Mouse (Mus musculus) heart, embryonic 11.5 days (tissue): ENCODE measurements around the gene Eif3b. TPM values are rescaled to one million over a fixed set of nuclear protein-coding genes. Genes with fewer than 3 reads are reported as not detected.

Experiments
- ATAC-seq: fragments of 200-750 bp; cut with Nextera tagmentation; replicated peaks from 2 replicates; pipeline ENCODE4 v1.8.0; 2017; ENCODE audit warnings: moderate library complexity; ENCODE audit not compliant: insufficient number of reproducible peaks, low FRiP score, low TSS enrichment
- H3K27ac ChIP-seq: fragments of 300-500 bp; sonication (generic); 2 replicates; pipeline ENCODE4 v1.5.1; 2014; ENCODE audit warnings: mild to moderate bottlenecking, low read depth, low read length
- H3K27me3 ChIP-seq: fragments of 300-500 bp; sonication (generic); 2 replicates; pipeline ENCODE4 v1.6.1; 2014; ENCODE audit warnings: mild to moderate bottlenecking, low read length, mixed read lengths; ENCODE audit not compliant: control insufficient read depth, insufficient read depth
- H3K36me3 ChIP-seq: fragments of 300-500 bp; sonication (generic); 2 replicates; pipeline ENCODE4 v1.6.1; 2014; ENCODE audit warnings: mild to moderate bottlenecking, low read length, moderate library complexity, mixed read lengths; ENCODE audit not compliant: control insufficient read depth, insufficient read depth
- H3K4me1 ChIP-seq: fragments of 300-500 bp; sonication (generic); 2 replicates; pipeline ENCODE4 v1.6.1; 2014; ENCODE audit warnings: low read length; ENCODE audit not compliant: control insufficient read depth, insufficient read depth
- H3K4me2 ChIP-seq: fragments of 300-500 bp; sonication (generic); 2 replicates; pipeline ENCODE4 v1.6.1; 2014; ENCODE audit warnings: mild to moderate bottlenecking, moderate library complexity
- H3K4me3 ChIP-seq: fragments of 300-500 bp; sonication (generic); 2 replicates; pipeline ENCODE4 v1.5.1; 2014; ENCODE audit warnings: low read depth, low read length
- H3K9ac ChIP-seq: fragments of 300-500 bp; sonication (generic); 2 replicates; pipeline ENCODE4 v1.6.1; 2014; ENCODE audit warnings: mild to moderate bottlenecking, low read depth, low read length, moderate library complexity
- H3K9me3 ChIP-seq: fragments of 300-500 bp; sonication (generic); replicated peaks from 2 replicates; pipeline ENCODE4 v1.6.1; 2016; ENCODE audit warnings: low read length; ENCODE audit not compliant: control insufficient read depth
- WGBS: fragments of 180-500 bp; shearing (Covaris S2); extraction: QIAGEN DNeasy Blood & Tissue Kit; methylation state at CpG from one replicate; pipeline ENCODE4 v1.1.7; 2014; ENCODE audit not compliant: insufficient replicate concordance; 5-methylcytosine and 5-hydroxymethylcytosine counted together
- polyA plus RNA-seq: library from polyadenylated mRNA; unstranded; fragments of >200 nt; fragmentation: Nextera tagmentation; extraction: Ambion mirVana; gene quantifications from 2 replicates; pipeline ENCODE4 v1.2.1, GENCODE M21; 2014

The Eif3b gene
- polyA plus RNA-seq, result 114 and 122 TPM in 2 replicates

DNA sequence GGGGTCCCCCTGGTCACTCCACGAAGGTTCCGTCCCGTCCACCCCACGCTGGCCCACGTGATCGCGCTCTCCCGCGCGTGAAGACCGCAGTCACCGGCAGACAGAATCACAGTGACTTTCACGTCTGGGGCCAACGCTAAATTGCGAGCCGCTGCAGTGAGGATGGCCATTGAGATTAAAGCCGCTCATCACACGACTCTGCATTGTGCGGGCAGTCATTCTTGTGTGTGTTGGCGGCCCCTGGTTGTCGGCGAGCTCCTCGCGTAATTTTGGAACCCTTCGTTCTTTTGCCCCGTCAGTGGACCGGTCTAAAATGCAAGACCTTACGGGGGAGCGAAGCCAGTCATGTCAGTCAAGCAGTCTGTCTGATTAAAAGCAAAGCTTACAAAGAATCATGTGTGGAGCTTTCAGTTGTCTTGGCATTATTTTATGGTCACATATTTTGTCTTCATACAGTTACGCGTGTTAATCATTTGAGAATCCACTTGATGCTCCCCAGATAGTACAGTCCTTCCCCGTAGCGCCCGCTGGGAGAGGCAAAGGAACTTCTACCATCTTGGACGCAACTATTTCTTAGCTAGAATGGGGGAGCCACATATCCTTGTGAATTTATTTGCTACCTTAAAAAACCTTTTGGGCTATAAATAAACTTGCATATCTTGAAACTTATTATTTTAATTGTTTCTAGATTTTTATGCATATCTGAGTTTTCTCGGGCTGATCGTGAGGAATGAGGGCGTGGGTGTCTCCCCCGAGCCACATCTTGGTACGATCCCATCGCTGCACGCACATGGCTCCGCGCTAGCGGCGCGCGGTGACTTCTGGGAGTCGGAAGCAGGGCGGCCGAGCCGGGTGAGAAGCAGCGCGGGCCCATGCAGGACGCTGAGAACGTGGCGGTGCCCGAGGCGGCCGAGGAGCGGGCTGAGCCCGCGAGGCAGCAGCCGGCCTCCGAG lies at the start of gene Eif3b:
Eif3b (plus strand) TSS at position 840 of the 953 bp plus-strand sequence.
- H3K9me3 ChIP-seq, result 0 out of 2 replicates have a peak, but pooled peaks cover 2% of the 10 kb centered on the region
- H3K27ac ChIP-seq, result peak within 1 kb of the TSS; percentile 98
- H3K36me3 ChIP-seq, result 0 out of 2 replicates have a peak, but pooled peaks cover 5% of the 10 kb centered on the region
- H3K4me1 ChIP-seq, result peaks cover 16% of the 10 kb centered on the region
- peak; percentile 89 for ATAC-seq
- under 1% methylated on average over 65 of the region's 65 CpGs for WGBS
- H3K9ac ChIP-seq, result peak within 1 kb of the TSS; percentile 95
- peak within 1 kb of the TSS; percentile 95 for H3K4me2 ChIP-seq
- no peaks in the 10 kb centered on the region for H3K27me3 ChIP-seq
- peak within 1 kb of the TSS; percentile 98 for H3K4me3 ChIP-seq

DNA sequence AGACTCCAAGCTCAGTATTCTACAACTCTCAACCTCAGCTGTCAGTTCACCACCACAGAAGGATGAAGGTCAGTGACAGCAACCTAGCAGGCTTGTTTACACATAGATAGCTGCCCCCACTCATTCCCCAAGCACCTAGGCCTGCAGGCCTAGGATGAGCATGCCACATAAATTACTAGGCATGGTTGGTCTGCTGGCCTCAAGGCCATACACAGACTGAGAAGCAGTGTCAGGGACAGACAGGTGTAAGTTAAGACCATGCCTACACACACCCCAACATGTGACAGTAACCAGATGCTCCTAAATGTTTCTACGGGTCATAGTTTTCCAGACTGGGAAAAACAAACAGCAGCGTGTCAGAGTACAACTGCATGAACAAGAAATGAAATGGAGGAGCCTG lies 49.7 kb upstream of the Eif3b start:
- no peak overlapping the region for H3K27ac ChIP-seq
- no peak overlapping the region for H3K4me3 ChIP-seq

DNA sequence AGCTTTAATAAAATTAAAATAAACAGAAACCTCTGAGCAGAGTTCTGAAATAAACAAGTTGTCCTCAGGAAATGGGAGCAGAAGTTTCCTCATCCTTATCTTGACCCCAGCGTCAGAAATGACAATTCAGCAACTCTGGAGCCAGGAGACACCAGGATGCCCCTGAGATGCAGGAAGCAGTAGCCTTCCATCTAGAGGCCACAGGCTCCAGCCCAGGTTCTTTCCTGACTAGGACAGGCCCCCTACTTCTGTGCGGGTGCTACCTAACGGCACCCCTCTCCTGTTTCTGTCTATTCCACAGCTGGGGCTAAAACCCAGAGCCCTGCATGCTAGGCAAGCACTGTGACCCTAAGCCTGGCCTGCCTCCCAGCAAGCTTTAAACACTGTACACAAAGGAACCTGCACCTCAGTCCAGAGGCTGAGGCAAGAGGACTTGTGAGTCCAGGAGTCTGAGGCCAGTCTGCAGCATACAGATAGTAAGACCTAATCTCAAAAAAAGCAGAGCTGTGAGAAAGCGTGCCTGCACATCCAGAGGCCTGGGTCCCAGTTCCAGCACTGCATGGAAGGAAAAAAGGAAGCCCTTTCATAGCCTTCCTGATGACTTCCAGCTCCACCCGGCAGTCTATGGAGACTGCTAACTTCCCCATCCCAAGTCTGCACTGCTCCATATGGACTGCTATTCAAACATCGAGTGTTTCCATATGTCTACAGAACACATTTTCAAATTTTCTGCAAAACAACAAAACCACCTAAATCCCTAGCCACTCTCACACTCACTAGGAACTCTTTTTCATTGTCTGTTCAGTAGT lies 48.5 kb upstream of the Eif3b start:
- Histone ChIP-seq H3K4me1 (peaks cover 11% of the 10 kb centered on the region), H3K27me3 (no peaks in the 10 kb centered on the region), H3K9ac (peak overlapping the region; percentile 46; the same call in 1 of the 2 replicates), H3K4me3 (no peak overlapping the region), H3K4me2 (no peak overlapping the region), H3K9me3 (no peaks in the 10 kb centered on the region), H3K36me3 (no peaks in the 10 kb centered on the region), H3K27ac (peak overlapping the region; percentile 71)
- no peak for ATAC-seq
- WGBS, result 56% methylated on average over 6 of the region's 6 CpGs

More for the DNA sequence above, 49.7 kb upstream of the Eif3b start:
- Histone ChIP-seq H3K4me2 (no peak overlapping the region), H3K27me3 (no peaks in the 10 kb centered on the region), H3K9me3 (no peaks in the 10 kb centered on the region), H3K9ac (no peak overlapping the region), H3K4me1 (peaks cover 11% of the 10 kb centered on the region), H3K36me3 (no peaks in the 10 kb centered on the region)
- 56% methylated on average over 2 of the region's 2 CpGs for WGBS
- no peak for ATAC-seq

GRCm38 (mm10) chr5:140371671-140372070 lies 47.5 kb upstream of the Eif3b start:
- WGBS, result 93% methylated on average over 3 of the region's 3 CpGs
- H3K27ac ChIP-seq, result no peak overlapping the region
- H3K27me3 ChIP-seq, result no peaks in the 10 kb centered on the region

DNA sequence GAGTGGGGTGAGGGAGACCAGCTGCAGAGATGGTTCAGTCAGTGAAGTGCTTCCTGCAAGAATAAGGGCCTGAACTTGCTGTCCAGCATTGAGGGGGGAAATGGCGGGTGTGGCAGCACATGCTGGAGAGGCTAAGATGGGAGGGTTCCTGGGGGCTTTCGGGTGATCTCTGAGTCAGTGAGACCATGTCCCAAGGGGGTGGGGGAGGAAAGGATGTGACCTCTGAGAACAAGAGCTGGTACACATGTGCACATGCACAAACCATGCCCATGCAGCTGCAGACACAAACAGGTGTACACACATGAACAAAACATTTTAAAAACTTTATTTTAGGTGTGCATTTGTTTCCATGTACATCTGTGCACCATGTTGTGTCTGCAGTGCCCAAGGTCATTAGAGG lies 45.4 kb upstream of the Eif3b start:
- Histone ChIP-seq H3K9me3 (no peaks in the 10 kb centered on the region), H3K4me2 (no peak overlapping the region), H3K27ac (no peak overlapping the region), H3K4me1 (peaks cover 11% of the 10 kb centered on the region), H3K9ac (no peak overlapping the region), H3K4me3 (no peak overlapping the region), H3K36me3 (no peaks in the 10 kb centered on the region), H3K27me3 (no peaks in the 10 kb centered on the region)
- no peak for ATAC-seq
- 77% methylated on average over 2 of the region's 2 CpGs for WGBS

More at GRCm38 (mm10) chr5:140371671-140372070, 47.5 kb upstream of the Eif3b start:
- no peaks in the 10 kb centered on the region for H3K9me3 ChIP-seq
- no peak overlapping the region for H3K4me2 ChIP-seq
- no peak overlapping the region for H3K9ac ChIP-seq
- H3K4me3 ChIP-seq, result no peak overlapping the region
- peaks cover 11% of the 10 kb centered on the region for H3K4me1 ChIP-seq
- ATAC-seq, result no peak
- no peaks in the 10 kb centered on the region for H3K36me3 ChIP-seq

GRCm38 (mm10) chr5:140374226-140374625 lies 44.9 kb upstream of the Eif3b start:
- no peak overlapping the region for H3K9ac ChIP-seq
- H3K4me3 ChIP-seq, result no peak overlapping the region
- H3K27ac ChIP-seq, result no peak overlapping the region
- no peaks in the 10 kb centered on the region for H3K27me3 ChIP-seq
- peaks cover 12% of the 10 kb centered on the region for H3K4me1 ChIP-seq
- ATAC-seq, result no peak
- no peaks in the 10 kb centered on the region for H3K36me3 ChIP-seq
- no peaks in the 10 kb centered on the region for H3K9me3 ChIP-seq
- no peak overlapping the region for H3K4me2 ChIP-seq
- WGBS, result 30% methylated on average over 3 of the region's 3 CpGs

DNA sequence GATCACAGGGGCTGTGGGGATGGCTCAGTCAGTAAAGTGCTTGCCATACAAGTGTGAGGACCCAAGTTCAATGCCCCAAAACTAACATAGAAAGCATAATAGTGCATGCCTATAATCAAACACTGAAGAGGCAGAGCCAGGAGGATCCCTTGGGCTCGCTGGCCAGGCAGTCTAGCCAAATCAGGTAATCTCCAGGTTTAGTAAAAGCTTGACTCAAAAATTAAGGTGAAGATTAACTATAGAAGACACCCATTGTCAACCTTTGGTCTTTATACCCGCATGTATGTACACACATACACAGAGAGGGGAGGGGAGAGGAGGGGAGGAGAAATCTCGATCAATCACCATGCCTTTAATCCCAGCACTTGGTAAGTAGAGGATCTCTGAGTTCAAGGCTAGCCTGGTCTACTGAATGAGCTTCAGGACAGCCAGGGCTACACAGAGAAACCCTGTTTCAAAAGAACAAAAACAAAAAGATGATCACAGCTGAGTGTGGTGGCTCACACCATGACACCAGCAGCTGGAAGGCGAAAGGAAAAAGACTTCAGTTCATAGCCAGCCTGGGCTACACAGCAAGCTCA lies 43.8 kb upstream of the Eif3b start:
- WGBS, result 84% methylated on average over 4 of the region's 4 CpGs
- no peak for ATAC-seq
- Histone ChIP-seq H3K36me3 (no peaks in the 10 kb centered on the region), H3K4me2 (no peak overlapping the region), H3K4me1 (peaks cover 10% of the 10 kb centered on the region), H3K9ac (no peak overlapping the region), H3K27me3 (no peaks in the 10 kb centered on the region), H3K4me3 (no peak overlapping the region), H3K9me3 (no peaks in the 10 kb centered on the region), H3K27ac (no peak overlapping the region)
